Mouse (Mus musculus) NIH3T3 (cell line): ENCODE measurements at regions not wholly inside any gene's neighbourhood (a gene's known extent, or its start where the extent isn't known, plus 50 kb on each side); places are given as distances from the start of the nearest gene placed in this dataset.
A peak's percentile ranks its signal among the peaks of the same experiment; 100 is the strongest.

ENCODE experiments used
- DNase-seq: peaks from one replicate; pipeline ENCODE4 v3.0.0-alpha.2; 2012; ENCODE audit warnings: low read depth

DNA sequence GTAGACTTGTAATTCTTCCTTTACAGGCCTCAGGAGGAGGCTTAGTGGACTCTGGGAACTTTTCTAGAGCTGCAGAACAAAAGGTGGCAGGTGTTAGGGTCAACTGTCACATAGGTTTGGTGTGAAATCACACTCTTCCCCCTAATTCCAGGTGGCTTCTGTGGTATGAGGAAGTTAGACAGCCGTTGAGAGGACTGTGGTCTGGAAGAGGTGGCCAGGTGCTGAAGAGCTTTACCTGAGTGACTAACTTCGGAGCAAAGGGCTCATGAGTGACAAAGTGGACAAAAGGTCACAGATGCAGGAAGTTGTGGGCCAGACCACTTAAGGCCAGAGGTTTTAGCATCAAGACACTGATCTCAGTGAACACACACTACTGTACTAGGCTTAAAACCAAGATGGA is 209.1 kb upstream of the Nr2f2 start:
- DNase-seq = no peak

GRCm38 (mm10) chr7:70574194-70574593 is 207.7 kb upstream of the Nr2f2 start:
- peak; percentile 80 for DNase-seq

DNA sequence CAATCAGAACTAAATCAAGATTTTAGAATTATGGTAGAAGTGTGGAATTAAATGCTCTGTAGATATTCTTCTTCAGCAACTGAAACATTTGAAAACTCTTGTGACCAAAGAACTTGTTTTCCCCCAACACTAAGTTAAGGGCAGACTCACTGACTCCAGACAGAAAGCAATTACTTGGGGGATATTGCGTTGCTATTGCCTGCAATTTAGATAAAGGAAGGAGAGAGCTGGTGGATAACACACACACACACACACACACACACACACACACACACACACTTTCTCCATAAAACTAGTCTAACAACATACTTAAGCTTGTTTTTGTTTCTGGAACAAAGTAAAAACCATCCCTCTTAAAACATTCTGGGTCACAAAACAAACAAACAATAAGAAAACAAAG is 198.5 kb upstream of the Nr2f2 start:
- no peak for DNase-seq

DNA sequence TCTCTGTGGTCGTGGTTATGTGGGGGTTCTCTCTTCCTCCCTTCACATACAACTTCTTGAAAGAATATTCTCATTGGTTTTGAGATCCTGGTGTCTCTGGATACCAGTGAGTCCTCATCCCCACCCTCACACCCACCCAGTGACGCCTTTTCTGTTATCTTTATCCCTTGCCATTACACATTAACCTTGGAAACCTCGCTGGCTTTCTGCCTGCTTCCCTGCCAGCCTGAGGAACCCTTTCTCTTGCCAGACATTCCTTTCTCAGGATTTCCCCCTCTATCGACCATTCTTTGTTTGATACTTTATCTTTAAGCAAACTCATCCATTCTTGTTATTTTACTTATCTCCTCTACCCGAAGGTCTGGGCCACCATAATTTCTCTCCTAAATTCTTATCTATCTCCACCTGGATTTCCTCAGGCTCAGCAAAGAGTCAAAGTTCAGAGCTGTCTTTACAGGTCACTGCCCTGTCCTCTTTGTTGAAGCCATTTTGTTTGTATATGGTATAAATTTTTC is 182.5 kb upstream of the Nr2f2 start:
- no peak for DNase-seq

DNA sequence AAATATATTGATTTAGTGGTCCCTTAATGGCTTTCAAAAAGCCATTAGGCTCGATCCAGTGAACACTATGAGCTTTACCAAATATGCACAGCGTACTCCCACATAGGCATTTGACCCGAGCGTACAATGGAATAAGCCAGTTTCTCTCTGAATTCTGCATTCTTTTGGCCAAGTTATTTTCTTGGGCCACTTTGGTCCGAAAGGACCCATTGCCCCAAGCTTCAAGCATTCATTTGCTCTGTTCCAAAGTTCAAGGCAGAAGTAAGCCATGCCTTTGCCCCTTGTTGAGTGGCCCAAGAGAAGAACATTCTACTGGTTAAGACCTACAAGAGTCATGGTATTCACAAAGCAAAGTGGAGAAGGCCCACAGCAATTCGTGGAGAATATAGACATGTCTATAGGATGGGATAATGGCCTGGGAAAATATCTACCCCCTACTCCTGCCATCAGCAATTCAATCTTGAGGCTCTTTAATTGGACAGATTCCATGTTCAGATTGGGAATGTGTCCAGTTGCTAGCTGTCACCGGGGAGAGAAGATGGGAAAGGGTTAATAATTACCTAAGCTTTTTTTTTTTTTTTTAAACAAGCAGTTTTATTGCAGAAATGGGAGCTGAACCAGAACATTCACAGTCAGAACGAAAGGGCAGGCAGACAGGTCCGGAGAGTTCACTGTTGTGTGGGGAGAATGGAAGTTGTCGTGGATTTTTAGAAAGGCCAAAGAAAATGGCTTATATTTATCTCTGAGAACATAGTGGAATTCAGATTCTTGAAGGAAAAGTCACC is 175.5 kb upstream of the Nr2f2 start:
- DNase-seq = no peak

DNA sequence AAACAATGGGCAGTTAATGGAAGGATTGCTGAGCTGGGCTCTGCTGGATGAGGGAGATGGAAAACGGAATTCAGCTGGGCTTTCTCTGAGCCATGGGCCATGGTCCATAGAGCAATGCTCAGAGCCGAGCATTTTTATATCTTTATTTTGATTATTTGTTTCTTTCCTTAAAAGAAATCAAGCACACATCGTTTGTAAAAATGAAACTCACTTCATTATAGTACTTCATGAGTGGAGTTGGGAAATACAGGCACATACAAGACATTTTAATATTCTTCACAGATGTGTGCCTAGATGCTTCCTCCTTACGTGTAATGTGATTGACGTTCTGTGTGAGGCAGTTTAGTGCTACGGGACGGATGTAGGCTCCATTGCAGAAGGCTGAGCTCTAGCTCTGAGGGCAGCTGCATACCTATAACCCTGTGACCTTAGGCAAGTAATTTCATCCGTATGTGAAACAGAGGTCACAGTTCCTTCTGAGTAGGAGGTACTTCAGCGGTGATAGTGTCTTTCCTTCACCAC is 172.6 kb upstream of the Nr2f2 start:
- DNase-seq = no peak

- DNase-seq = no peak
These were observed 169.5 kb upstream of the Nr2f2 start for GRCm38 (mm10) chr7:70536046-70536445.

DNA sequence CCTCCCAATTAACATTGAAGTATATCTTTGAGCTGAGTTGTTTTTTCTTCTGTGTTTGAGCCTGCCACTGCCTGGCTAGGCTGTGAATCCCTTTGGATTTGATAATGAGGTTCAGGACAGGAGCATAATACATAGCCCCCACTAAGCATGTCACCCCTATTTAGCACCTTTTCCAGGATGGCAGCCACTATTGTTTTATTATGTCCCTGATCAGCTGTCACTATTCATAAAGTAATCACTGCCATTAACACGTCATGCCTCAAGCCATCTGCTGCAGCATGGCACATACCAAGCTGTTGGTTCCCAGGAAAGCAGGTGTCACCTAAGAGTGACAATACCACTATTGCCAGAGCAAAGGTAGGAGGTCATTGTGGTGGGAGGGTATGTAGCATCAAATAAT is 167.0 kb upstream of the Nr2f2 start:
- no peak for DNase-seq

DNA sequence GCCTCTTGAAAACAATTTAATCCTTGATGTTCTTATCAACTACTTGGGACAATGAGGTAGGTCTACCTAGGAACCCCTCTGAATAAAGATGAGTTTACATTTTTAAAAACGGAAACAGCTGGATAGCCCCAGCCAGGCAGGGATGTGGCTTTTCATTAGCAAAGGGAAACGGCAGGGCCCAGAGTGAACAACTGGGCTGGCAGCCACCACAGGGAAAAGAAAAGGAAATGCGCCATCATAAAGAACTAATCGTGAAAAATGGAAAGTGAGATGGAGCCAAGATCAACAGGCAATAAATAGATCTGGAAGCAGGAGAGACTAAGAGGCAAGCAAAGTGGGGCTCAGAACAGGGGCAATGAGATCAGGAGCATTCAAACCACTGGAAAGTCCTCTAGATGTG is 161.4 kb upstream of the Nr2f2 start:
- DNase-seq = peak; percentile 37

DNA sequence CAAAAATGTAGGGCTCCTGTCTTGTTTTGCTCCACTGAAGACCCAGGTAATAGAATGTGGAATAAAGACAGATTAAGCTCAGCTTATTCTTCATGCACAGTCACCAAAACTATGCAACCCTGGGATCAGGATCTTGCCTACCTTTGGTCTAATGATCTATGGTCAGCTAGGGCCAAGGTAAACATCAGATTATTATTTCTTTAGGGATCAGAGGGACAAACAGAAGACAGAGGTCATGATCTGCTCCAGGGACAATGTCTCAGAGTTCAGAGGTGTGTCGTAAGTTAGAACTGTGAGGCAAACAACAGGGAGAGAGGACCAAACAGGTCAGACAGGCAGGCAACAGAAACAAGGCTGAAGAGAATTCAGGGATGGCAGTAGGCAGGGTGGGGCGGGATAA is 158.8 kb upstream of the Nr2f2 start:
- DNase-seq = no peak

DNA sequence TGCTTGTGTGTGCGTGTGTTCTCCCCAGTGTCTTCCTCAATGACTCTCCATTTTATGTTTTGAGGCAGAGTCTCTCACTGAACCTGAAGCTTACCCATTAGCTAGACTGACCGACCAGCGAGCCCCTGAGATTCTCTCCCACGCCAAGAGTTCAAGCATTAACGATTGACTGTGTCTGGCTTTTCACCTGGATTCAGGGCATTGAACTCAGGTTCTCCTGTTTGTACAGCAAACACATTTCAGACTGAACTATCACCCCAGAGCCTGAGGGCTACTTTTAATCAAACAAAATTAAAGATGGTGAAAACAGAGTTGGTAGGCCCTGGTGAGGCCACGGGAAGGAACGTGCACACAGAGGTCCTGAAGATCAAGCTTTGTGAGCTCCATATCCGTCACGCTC is 158.2 kb upstream of the Nr2f2 start:
- no peak for DNase-seq

DNA sequence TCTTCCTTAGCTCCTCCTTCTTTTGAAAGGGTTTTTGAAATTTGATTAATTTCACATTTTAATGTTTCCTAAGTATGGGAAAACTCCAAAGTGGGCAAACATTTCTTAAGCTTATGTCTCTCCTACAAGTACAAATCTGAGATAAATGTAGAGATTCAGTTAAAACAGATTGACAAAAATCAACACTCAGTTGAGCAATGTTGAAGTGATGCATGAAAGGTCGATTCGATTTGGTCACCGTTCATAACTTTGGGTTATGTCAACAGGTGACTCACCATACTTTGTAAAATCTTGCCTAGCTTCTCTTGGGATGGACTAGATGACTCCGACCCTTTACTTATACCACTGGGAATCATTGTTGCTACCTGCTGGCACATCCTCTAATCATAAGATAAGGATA is 157.7 kb upstream of the Nr2f2 start:
- peak; percentile 72 for DNase-seq

GRCm38 (mm10) chr7:70516741-70517140 is 150.2 kb upstream of the Nr2f2 start:
- DNase-seq = no peak

DNA sequence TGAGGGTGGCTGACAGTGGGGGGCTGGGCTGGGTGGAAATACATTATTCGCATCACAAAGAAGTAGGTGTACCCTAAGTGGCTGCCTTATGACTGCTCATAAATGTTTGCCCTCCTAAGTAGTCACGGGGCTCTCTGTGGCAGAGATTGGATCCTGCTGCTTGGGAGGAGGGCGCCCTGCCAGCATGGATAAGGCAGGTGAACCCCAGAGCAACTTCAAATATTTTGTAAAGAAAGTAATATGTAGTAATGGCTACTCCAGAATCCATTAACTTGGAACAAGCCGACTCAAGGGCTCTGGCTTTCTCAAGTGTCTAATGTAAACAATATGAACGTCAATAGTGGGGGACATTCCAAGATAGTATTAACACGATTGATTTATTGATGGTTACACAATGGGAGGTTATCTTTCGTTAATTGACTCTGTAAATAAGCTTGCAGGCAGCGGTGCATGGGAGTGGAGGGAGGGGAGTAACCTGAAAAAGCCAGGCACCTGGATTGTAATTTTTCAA is 148.9 kb upstream of the Nr2f2 start:
- DNase-seq = peak; percentile 36

DNA sequence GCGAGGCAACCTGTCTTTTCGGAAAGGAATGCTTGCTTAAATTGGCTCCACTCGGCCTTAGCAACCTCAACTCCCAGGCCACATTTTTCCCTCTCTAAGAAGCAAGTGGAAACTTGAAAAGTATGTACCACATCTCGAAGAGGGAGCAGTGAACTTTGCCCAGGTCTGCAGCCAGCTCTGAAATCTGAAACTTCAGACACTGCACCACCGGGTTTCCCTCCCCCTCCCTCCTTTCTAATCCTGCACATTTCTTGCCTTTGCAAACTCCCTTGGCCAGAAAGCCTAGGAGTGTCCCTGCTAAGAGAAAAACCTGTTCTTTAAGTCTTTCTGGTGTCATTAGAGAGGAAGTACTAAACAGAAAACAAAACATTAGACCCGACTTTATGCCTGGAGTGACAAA is 148.1 kb upstream of the Nr2f2 start:
- DNase-seq = peak; percentile 59

DNA sequence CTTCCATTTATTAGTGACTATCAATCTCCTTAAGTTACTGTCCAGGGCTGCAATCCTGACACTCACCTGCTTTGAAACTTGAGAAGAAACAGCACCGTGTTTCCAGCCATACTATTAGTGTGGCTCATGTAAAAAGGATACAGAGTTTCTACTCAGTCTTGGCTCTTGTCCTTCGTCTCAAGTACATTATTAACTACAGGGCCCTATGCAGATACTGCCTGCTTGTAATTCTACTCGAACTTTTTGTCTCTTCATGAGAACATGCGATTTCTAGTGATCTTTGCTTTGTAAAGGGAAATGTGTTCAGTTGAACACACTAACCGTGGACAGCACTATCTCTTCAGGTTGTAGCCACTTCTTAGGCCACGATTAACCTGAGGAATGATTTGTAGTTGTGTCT is 145.8 kb upstream of the Nr2f2 start:
- DNase-seq = no peak

GRCm38 (mm10) chr7:70505671-70506181 is 139.2 kb upstream of the Nr2f2 start:
- DNase-seq = no peak

GRCm38 (mm10) chr7:70501821-70502220 is 135.3 kb upstream of the Nr2f2 start:
- DNase-seq = no peak

DNA sequence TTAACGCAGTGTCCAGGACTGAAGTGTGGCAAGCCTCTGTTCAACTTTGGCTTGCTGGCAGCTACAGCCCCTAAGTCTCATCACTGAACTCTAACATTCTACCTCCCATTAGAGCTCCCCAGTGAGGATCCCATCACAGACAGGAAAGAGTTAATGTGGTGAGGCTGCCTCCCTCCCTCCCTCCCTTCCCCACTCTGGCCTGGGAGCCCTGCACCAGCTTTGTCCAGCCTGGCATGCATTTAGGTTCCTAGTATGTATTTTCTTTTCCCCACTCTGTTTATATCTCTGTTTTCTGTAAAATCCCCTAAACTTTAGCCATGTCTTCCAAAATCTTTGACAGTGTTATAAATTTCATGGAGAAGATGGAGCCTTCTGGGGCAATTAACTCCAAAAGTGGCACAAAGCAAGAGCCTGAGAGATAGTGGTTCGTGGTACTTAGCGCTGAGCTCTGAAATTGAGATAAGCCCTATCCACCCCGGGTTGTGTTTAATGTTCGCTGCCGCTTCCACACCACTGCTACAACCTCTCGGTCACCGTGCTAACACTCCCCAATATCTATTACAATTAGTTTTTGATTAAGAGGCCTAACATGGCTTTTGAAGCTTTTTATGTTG is 130.1 kb upstream of the Nr2f2 start:
- no peak for DNase-seq

- DNase-seq = peak; percentile 50
These were observed 117.7 kb upstream of the Nr2f2 start for GRCm38 (mm10) chr7:70484201-70484600.

DNA sequence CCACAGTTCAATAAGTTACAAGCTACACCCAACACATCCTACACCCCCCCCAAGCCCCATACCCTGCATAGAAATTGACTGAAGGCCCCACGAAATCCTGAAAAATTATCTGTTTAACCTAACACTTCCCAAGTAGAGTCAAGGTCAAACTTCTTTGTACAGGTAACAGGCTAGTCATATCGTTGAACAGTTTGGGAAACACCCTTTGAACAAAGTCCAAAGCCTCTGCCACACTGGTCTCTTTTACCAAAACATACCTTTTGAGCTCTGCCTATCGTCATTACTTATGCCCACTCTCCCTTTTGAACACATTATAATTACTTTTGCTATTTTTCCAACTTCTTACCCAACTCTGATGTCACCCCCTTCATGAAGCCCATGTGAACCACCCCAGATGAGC is 117.0 kb upstream of the Nr2f2 start:
- no peak for DNase-seq

- no peak for DNase-seq
These were observed 115.3 kb upstream of the Nr2f2 start for GRCm38 (mm10) chr7:70481880-70482279.

GRCm38 (mm10) chr7:70472786-70473185 is 106.3 kb upstream of the Nr2f2 start:
- DNase-seq = no peak
